Mouse (Mus musculus) kidney, adult 2 months (tissue): Measurements from ENCODE around the gene Agfg2. TPM values are rescaled to one million over a fixed set of nuclear protein-coding genes. Genes with fewer than 3 reads are reported as not detected.

Experiments
- DNase-seq: peaks from one replicate; pipeline ENCODE4 v3.0.0; 2021
- H3K27ac ChIP-seq: fragments of 200-500 bp; 2 replicates; pipeline ENCODE4 v1.5.1; 2012; ENCODE audit warnings: low read depth, low read length, control low read depth, inconsistent platforms; ENCODE audit not compliant: insufficient read depth
- H3K27me3 ChIP-seq: fragments of 200-500 bp; replicated peaks from 2 replicates; pipeline ENCODE4 v1.6.1; 2012; ENCODE audit warnings: mild to moderate bottlenecking, moderate library complexity, low read length, inconsistent platforms; ENCODE audit not compliant: control insufficient read depth, insufficient read depth
- H3K36me3 ChIP-seq: fragments of 200-500 bp; 2 replicates; pipeline ENCODE4 v1.6.1; 2012; ENCODE audit warnings: mild to moderate bottlenecking, moderate library complexity, low read length, inconsistent platforms; ENCODE audit not compliant: control insufficient read depth, insufficient read depth
- H3K4me1 ChIP-seq: fragments of 200-500 bp; 2 replicates; pipeline ENCODE4 v1.6.1; 2011; ENCODE audit warnings: low read length; ENCODE audit not compliant: control insufficient read depth, insufficient read depth
- H3K4me3 ChIP-seq: fragments of 200-500 bp; 2 replicates; pipeline ENCODE4 v1.5.1; 2011; ENCODE audit warnings: mild to moderate bottlenecking, low read depth, low read length, control low read depth; ENCODE audit not compliant: insufficient read depth
- CTCF ChIP-seq: fragments of 200-500 bp; conservative IDR thresholded peaks from 2 replicates; pipeline ENCODE4 v1.5.1; 2011; ENCODE audit warnings: low read depth, mild to moderate bottlenecking, control low read depth, low read length, moderate library complexity, mixed read lengths; ENCODE audit not compliant: insufficient read depth, insufficient read length
- POLR2A ChIP-seq: fragments of 200-500 bp; IDR thresholded peaks from one replicate; pipeline ENCODE4 v1.6.1; 2011; ENCODE audit warnings: low read depth, low read length, control low read depth
- WGBS: fragments of 180-500 bp; shearing (Covaris S2); methylation state at CpG from one replicate; pipeline ENCODE4 v1.1.7; 2018; 5-methylcytosine and 5-hydroxymethylcytosine counted together
- polyA plus RNA-seq: library from polyadenylated mRNA; depleted of rRNA; stranded (reverse); fragments of >200 nt; gene quantifications from 2 replicates; pipeline ENCODE4 v1.2.3, GENCODE M21; 2012; rRNA removed

The Agfg2 gene
- polyA plus RNA-seq, 1 experiment = 36.5 TPM

GRCm38 (mm10) chr5:137610056-137610455 is 74.5 kb downstream of the Agfg2 start:
- H3K36me3 ChIP-seq = no peaks in the 10 kb centered on the region
- TF ChIP-seq CTCF (no peak), POLR2A (no peak)
- WGBS = 76% methylated on average over 4 of the region's 4 CpGs
- peak overlapping the region; percentile 59 for H3K27ac ChIP-seq
- H3K4me1 ChIP-seq = peaks cover 14% of the 10 kb centered on the region
- peak overlapping the region; percentile 49 for H3K4me3 ChIP-seq
- H3K27me3 ChIP-seq = no peaks in the 10 kb centered on the region
- no peak for DNase-seq

GRCm38 (mm10) chr5:137609292-137609691 is 75.2 kb downstream of the Agfg2 start:
- DNase-seq = no peak
- TF ChIP-seq POLR2A = no peak
- TF ChIP-seq CTCF = no peak

GRCm38 (mm10) chr5:137608654-137609190 is 75.8 kb downstream of the Agfg2 start:
- TF ChIP-seq POLR2A (no peak), CTCF (no peak; the same call in 1 of the 2 replicates)
- Histone ChIP-seq H3K4me3 (no peak overlapping the region), H3K27me3 (no peaks in the 10 kb centered on the region), H3K27ac (no peak overlapping the region), H3K4me1 (peaks cover 12% of the 10 kb centered on the region), H3K36me3 (no peaks in the 10 kb centered on the region)
- 30% methylated on average over 23 of the region's 23 CpGs for WGBS
- DNase-seq = no peak

More at GRCm38 (mm10) chr5:137609292-137609691, 75.2 kb downstream of the Agfg2 start:
- no peak overlapping the region for H3K27ac ChIP-seq
- peaks cover 14% of the 10 kb centered on the region for H3K4me1 ChIP-seq
- WGBS = 72% methylated on average over 3 of the region's 3 CpGs
- no peaks in the 10 kb centered on the region for H3K36me3 ChIP-seq
- H3K4me3 ChIP-seq = no peak overlapping the region
- H3K27me3 ChIP-seq = no peaks in the 10 kb centered on the region

- 49% methylated on average over 26 of the region's 26 CpGs for WGBS
- DNase-seq = no peak
- peaks cover 8% of the 10 kb centered on the region for H3K4me1 ChIP-seq
- TF ChIP-seq CTCF (no peak), POLR2A (no peak)
- no peaks in the 10 kb centered on the region for H3K36me3 ChIP-seq
- no peak overlapping the region for H3K4me3 ChIP-seq
- no peak overlapping the region for H3K27ac ChIP-seq
- H3K27me3 ChIP-seq = no peaks in the 10 kb centered on the region
Observed at GRCm38 (mm10) chr5:137607860-137608653, 76.5 kb downstream of the Agfg2 start.

GRCm38 (mm10) chr5:137601365-137601729 is 83.2 kb downstream of the Agfg2 start:
- DNase-seq = no peak
- Histone ChIP-seq H3K27ac (peak overlapping the region; percentile 79), H3K4me1 (peaks cover 11% of the 10 kb centered on the region; the same call in 1 of the 2 replicates), H3K27me3 (no peaks in the 10 kb centered on the region), H3K36me3 (no peaks in the 10 kb centered on the region), H3K4me3 (peak overlapping the region; percentile 62)
- WGBS = under 1% methylated on average over 22 of the region's 22 CpGs
- TF ChIP-seq CTCF (no peak), POLR2A (no peak)

- no peak for TF ChIP-seq POLR2A
- TF ChIP-seq CTCF = no peak
- peak within 1 kb of the TSS; percentile 99 for H3K27ac ChIP-seq
- under 1% methylated on average over 41 of the region's 41 CpGs for WGBS
- DNase-seq = peak; percentile 99
- H3K4me3 ChIP-seq = peak within 1 kb of the TSS; percentile 78
- peaks cover 11% of the 10 kb centered on the region; the same call in 1 of the 2 replicates for H3K4me1 ChIP-seq
- no peaks in the 10 kb centered on the region for H3K27me3 ChIP-seq
- H3K36me3 ChIP-seq = no peaks in the 10 kb centered on the region
Observed at GRCm38 (mm10) chr5:137600619-137601364, 83.7 kb downstream of the Agfg2 start, which contains the start of gene Mospd3. Mospd3 (minus strand) TSS chr5:137601058.

Other genes with a start within 250 kb of the Agfg2 start
- 0.16 and 0.19 TPM in 2 replicates for gene Zan, start 207.7 kb downstream of the Agfg2 start, polyA plus RNA-seq
- 38.9 and 39.1 TPM in 2 replicates for gene Pop7, start 182.2 kb downstream of the Agfg2 start, polyA plus RNA-seq
- gene Gigyf1, start 166.2 kb downstream of the Agfg2 start, polyA plus RNA-seq = 24.4 and 26.9 TPM in 2 replicates
- 0.38 TPM in 1 of 2 replicates, not detected in the other for gene Epo, start 151.5 kb downstream of the Agfg2 start, polyA plus RNA-seq
- gene Gnb2, start 151.2 kb downstream of the Agfg2 start, polyA plus RNA-seq = 645 and 701 TPM in 2 replicates
- gene Actl6b, start 131.2 kb downstream of the Agfg2 start, polyA plus RNA-seq = 0.12 and 0.16 TPM in 2 replicates
- 1.2 and 1.7 TPM in 2 replicates for gene Tfr2, start 114.9 kb downstream of the Agfg2 start, polyA plus RNA-seq
- 84.2 and 86.6 TPM in 2 replicates for gene Mospd3, start 83.7 kb downstream of the Agfg2 start, polyA plus RNA-seq
- gene Pcolce, start 70.9 kb downstream of the Agfg2 start, polyA plus RNA-seq = 160 and 179 TPM in 2 replicates
- gene Fbxo24, start 55.7 kb downstream of the Agfg2 start, polyA plus RNA-seq = 0.20 and 0.41 TPM in 2 replicates
- gene Lrch4, start 55.6 kb downstream of the Agfg2 start, polyA plus RNA-seq = 39.4 and 45.5 TPM in 2 replicates
- gene Gm20605, start 55.6 kb downstream of the Agfg2 start, polyA plus RNA-seq = 12.2 and 19.8 TPM in 2 replicates
- 61.1 and 77.6 TPM in 2 replicates for gene Sap25, start 43.4 kb downstream of the Agfg2 start, polyA plus RNA-seq
- gene Irs3, start 39.0 kb downstream of the Agfg2 start, polyA plus RNA-seq = 4.2 and 4.4 TPM in 2 replicates
- 3.1 and 4.1 TPM in 2 replicates for gene Nyap1, start 56.9 kb upstream of the Agfg2 start, polyA plus RNA-seq
- 71.2 and 78.4 TPM in 2 replicates for gene Tsc22d4, start 61.0 kb upstream of the Agfg2 start, polyA plus RNA-seq
- 30.6 and 36.6 TPM in 2 replicates for gene Ppp1r35, start 94.1 kb upstream of the Agfg2 start, polyA plus RNA-seq
- 41.0 and 42.9 TPM in 2 replicates for gene Mepce, start 102.9 kb upstream of the Agfg2 start, polyA plus RNA-seq
- 1.6 and 2.5 TPM in 2 replicates for gene Zcwpw1, start 103.1 kb upstream of the Agfg2 start, polyA plus RNA-seq
- 1.5 and 2.5 TPM in 2 replicates for gene Pilra, start 151.6 kb upstream of the Agfg2 start, polyA plus RNA-seq
- 1.3 and 1.5 TPM in 2 replicates for gene Pilrb1, start 173.4 kb upstream of the Agfg2 start, polyA plus RNA-seq
- gene Pilrb2, start 187.1 kb upstream of the Agfg2 start, polyA plus RNA-seq = 1.3 and 2.3 TPM in 2 replicates
- gene Cyp3a13, start 236.9 kb upstream of the Agfg2 start, polyA plus RNA-seq = 0.22 and 0.31 TPM in 2 replicates